In the genomic region with DNA sequence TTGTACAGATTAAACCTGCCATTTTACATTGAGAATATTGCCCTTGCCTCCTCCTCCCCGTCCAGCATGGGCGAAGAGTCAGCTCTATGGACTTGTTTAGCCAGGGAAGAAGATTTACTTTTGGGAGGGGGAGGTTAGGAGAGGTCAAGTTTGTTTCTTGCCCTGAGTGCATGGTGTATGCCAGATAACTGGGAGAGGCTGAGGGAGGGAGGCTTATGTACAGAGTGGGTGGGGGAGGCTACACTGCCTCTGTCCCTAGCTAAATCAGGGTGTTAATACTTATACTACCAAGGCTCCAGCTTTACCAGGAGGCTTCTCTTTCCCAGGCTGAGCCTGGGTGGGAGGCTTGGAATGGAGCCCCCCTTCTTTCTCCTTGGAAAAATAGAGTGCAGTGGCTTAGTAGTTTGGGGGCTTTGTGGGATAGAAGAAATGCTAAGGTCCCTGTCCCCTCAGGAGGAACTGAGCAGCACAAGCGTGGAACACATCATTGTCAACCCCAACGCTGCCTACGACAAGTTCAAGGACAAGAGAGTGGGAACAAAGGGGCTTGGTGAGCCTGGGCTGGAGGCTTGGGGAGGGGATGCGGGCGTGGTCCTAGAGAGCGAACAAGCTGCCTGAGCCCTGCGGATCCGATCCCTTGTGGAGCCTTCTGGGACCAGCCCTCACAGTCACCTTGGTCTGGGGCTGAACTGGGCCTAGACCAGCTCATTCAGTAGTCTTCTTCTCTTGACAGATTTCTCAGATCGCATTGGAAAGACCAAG, we compare ENCODE assay signal across 27 mouse cellular contexts. TPM values are rescaled to one million over a fixed set of nuclear protein-coding genes. Genes with fewer than 3 reads are reported as not detected.
DNase-seq lines count a peak whose midpoint lies in the region; ATAC-seq and TF ChIP-seq lines count a peak whose summit lies in the region.
"Had no signal": no experiment of that assay in that cellular context is flagged by ENCODE, and none has a peak within 500 bp of the region (broad histone marks: within the 10 kb centered on the region; RNA-seq: fewer than 3 reads in every experiment).

No protein-coding gene starts in this region.

- H3K36me3 ChIP-seq in E14TG2a.4 (ENCODE audit: insufficient read depth, low read length) (peaks cover 93% of the 10 kb centered on the region), MEL (ENCODE audit: control insufficient read depth in 1 of 2, insufficient read depth in 2 of 2, low read length in 2 of 2) (peaks cover 6 to 26% of the 10 kb centered on the region in 2 experiments)
- H3K36me3 ChIP-seq in liver, embryonic 16.5 days (ENCODE audit: control insufficient read depth, insufficient read depth), result peaks cover 30% of the 10 kb centered on the region

- no peak for TF ChIP-seq RAD21 in MEL (IDR thresholded peaks at IDR 0.05; ENCODE audit: low read depth, low read length)

- H3K27ac ChIP-seq in MEL (ENCODE audit: control insufficient read depth, low read depth, low read length), result peak overlapping the region; percentile 14; the same call in 1 of the 2 replicates
- H3K27ac ChIP-seq in liver, embryonic 16.5 days (ENCODE audit: low read length), result no peak overlapping the region
- H3K27ac ChIP-seq: embryonic facial prominence, embryonic 12.5 days; forebrain, embryonic 15.5 days; hindbrain, embryonic 12.5 days; limb, embryonic 13.5 days; midbrain, embryonic 13.5 days had no signal

- H3K27me3 ChIP-seq in E14TG2a.4 (ENCODE audit: insufficient read depth, low read length) (no peaks in the 10 kb centered on the region), MEL (ENCODE audit: control insufficient read depth in 1 of 2, insufficient read depth in 2 of 2, low read length in 2 of 2) (no peaks in the 10 kb centered on the region)
- H3K27me3 ChIP-seq in liver, embryonic 16.5 days (ENCODE audit: control insufficient read depth, insufficient read depth, low read depth, low read length), result no peaks in the 10 kb centered on the region
- H3K27me3 ChIP-seq: embryonic facial prominence, embryonic 12.5 days; forebrain, embryonic 15.5 days; heart, embryonic 12.5 days; hindbrain, embryonic 12.5 days; limb, embryonic 13.5 days; midbrain, embryonic 13.5 days had no signal

- DNase-seq in heart, adult 11 months, result peak; percentile 82
- DNase-seq in heart, adult 18-20 months, result no peak
- DNase-seq in MEL (ENCODE audit: low read depth, low spot score), result peak; percentile 23
- no peak for DNase-seq in ovary, postnatal 14 days (ENCODE audit: low spot score)
- DNase-seq in kidney, postnatal 10 days, result no peak
- no peak for DNase-seq in kidney, adult 18-20 months
- DNase-seq: cerebellum, adult 18-20 months; cerebellum, postnatal 25 days; gastrocnemius, postnatal 10 days; heart, postnatal 14 days; kidney, adult 9 months; kidney, postnatal 25 days; lung, adult 18-20 months; lung, postnatal 14 days; right cerebral cortex, postnatal 14 days; thymus, postnatal 36 days had no signal

- 84% methylated on average over 11 of the region's 11 CpGs for WGBS in liver, embryonic 16.5 days (ENCODE audit: insufficient replicate concordance)

- TF ChIP-seq CTCF in E14TG2a.4 (conservative IDR thresholded peaks at IDR 0.05; ENCODE audit: low read length) (no peak), MEL (IDR thresholded peaks at IDR 0.05 in 2 of 3, conservative IDR thresholded peaks at IDR 0.05 in 1 of 3; ENCODE audit: control insufficient read depth in 1 of 3, insufficient read depth in 1 of 3, low read depth in 2 of 3, low read length in 3 of 3, poor library complexity in 1 of 3, severe bottlenecking in 1 of 3) (no peak)

- peaks cover 85% of the 10 kb centered on the region for H3K4me1 ChIP-seq in E14TG2a.4 (replicated peaks; ENCODE audit: low read depth, low read length)
- H3K4me1 ChIP-seq in MEL (ENCODE audit: control insufficient read depth in 1 of 2, insufficient read depth in 2 of 2, low read length in 2 of 2), result peaks cover 0 to 11% of the 10 kb centered on the region in 2 experiments; a peak in 2 of 4 replicates
- peaks cover 11% of the 10 kb centered on the region for H3K4me1 ChIP-seq in liver, embryonic 16.5 days (ENCODE audit: control insufficient read depth, low read depth, low read length)
- H3K4me1 ChIP-seq: embryonic facial prominence, embryonic 12.5 days; limb, embryonic 13.5 days had no signal

- no peak for TF ChIP-seq POLR2A in MEL (IDR thresholded peaks at IDR 0.05; ENCODE audit: control insufficient read depth in 1 of 2, insufficient read depth in 1 of 2, low read depth in 1 of 2, low read length in 2 of 2, poor library complexity in 1 of 2)

- H3K9me3 ChIP-seq in E14TG2a.4 (ENCODE audit: low read length) (no peaks in the 10 kb centered on the region), MEL (replicated peaks; ENCODE audit: insufficient read depth, low read length) (no peaks in the 10 kb centered on the region)
- no peaks in the 10 kb centered on the region for H3K9me3 ChIP-seq in liver, embryonic 16.5 days (replicated peaks; ENCODE audit: control insufficient read depth, low read length)
- H3K9me3 ChIP-seq: embryonic facial prominence, embryonic 12.5 days; forebrain, embryonic 15.5 days; heart, embryonic 12.5 days; hindbrain, embryonic 12.5 days; limb, embryonic 13.5 days; midbrain, embryonic 13.5 days had no signal

- H3K4me2 ChIP-seq in liver, embryonic 16.5 days (ENCODE audit: low read depth, low read length), result no peak overlapping the region
- H3K4me2 ChIP-seq: embryonic facial prominence, embryonic 12.5 days; forebrain, embryonic 15.5 days; heart, embryonic 12.5 days; hindbrain, embryonic 12.5 days; limb, embryonic 13.5 days; midbrain, embryonic 13.5 days had no signal

- ATAC-seq in liver, embryonic 16.5 days (ENCODE audit: low read depth), result peak; percentile 65
- ATAC-seq: CD4-positive, CD25-positive, alpha-beta regulatory T cell, adult 4 months; forebrain, embryonic 15.5 days; midbrain, embryonic 13.5 days had no signal

- peak overlapping the region; percentile 64 for H3K9ac ChIP-seq in MEL (ENCODE audit: control insufficient read depth, low read depth, low read length, poor library complexity, severe bottlenecking)
- no peak overlapping the region for H3K9ac ChIP-seq in liver, embryonic 16.5 days (ENCODE audit: low read depth, low read length)
- H3K9ac ChIP-seq: embryonic facial prominence, embryonic 12.5 days; forebrain, embryonic 15.5 days; heart, embryonic 12.5 days; hindbrain, embryonic 12.5 days; limb, embryonic 13.5 days; midbrain, embryonic 13.5 days had no signal

- no peak for TF ChIP-seq EP300 in MEL (IDR thresholded peaks at IDR 0.05; ENCODE audit: low read depth in 1 of 2, low read length in 2 of 2)

- H3K79me2 ChIP-seq in MEL (ENCODE audit: control insufficient read depth, insufficient read depth, low read length, poor library complexity), result peaks cover 32% of the 10 kb centered on the region

- H3K4me3 ChIP-seq in E14TG2a.4 (replicated peaks; ENCODE audit: low read length), result peak overlapping the region; percentile 29
- H3K4me3 ChIP-seq in MEL (ENCODE audit: control insufficient read depth in 1 of 2, insufficient read depth in 1 of 2, low read depth in 2 of 2, low read length in 2 of 2), result peak overlapping the region; percentile 59 to 80
- no peak overlapping the region for H3K4me3 ChIP-seq in liver, embryonic 16.5 days (ENCODE audit: low read depth, low read length)
- H3K4me3 ChIP-seq: embryonic facial prominence, embryonic 12.5 days; erythroblast, embryonic 14.5 days; forebrain, embryonic 15.5 days; heart, embryonic 12.5 days; hindbrain, embryonic 12.5 days; limb, embryonic 13.5 days; midbrain, embryonic 13.5 days had no signal

TF ChIP-seq in MEL, 35 proteins besides CTCF, POLR2A, EP300 and RAD21 (continues in another document):
- no peak for TF ChIP-seq TCF12 (IDR thresholded peaks at IDR 0.05; ENCODE audit: low read depth, low read length)
- no peak for TF ChIP-seq CHD1 (IDR thresholded peaks at IDR 0.05; ENCODE audit: low read depth, low read length)
- TF ChIP-seq E2F4 (IDR thresholded peaks at IDR 0.05; ENCODE audit: borderline replicate concordance, low read depth, low read length), result no peak
- no peak for TF ChIP-seq BHLHE40 (IDR thresholded peaks at IDR 0.05; ENCODE audit: borderline replicate concordance, low read depth, low read length)
- TF ChIP-seq CHD2 (IDR thresholded peaks at IDR 0.05; ENCODE audit: low read length), result no peak
- TF ChIP-seq RCOR1 (IDR thresholded peaks at IDR 0.05; ENCODE audit: low read depth, low read length), result no peak
- TF ChIP-seq ETS1 (IDR thresholded peaks at IDR 0.05; ENCODE audit: low read depth, low read length), result no peak
- no peak for TF ChIP-seq NRF1 (IDR thresholded peaks at IDR 0.05; ENCODE audit: insufficient read depth, low read depth, low read length, poor library complexity, severe bottlenecking)

RNA-seq across cellular contexts. Expression of a gene that starts 8.3 kb away (rescaled TPM):
- total RNA-seq in heart, adult 18-20 months (2021), result 100 to 1,000 TPM; 139 to 146 TPM
- 223 and 240 TPM in 2 replicates for total RNA-seq in MEL (2012; rRNA removed)
- 100 to 1,000 TPM in 1 of 2 experiments, not detected in 1; 297 TPM for polyA plus RNA-seq in MEL (2012; ENCODE audit: insufficient read depth in 1 of 2, insufficient read length in 2 of 2, low read depth in 1 of 2, low replicate concordance in 2 of 2, missing spikeins in 1 of 2)
- 65.9 TPM in 2 replicates for polyA plus RNA-seq in liver, embryonic 16.5 days (2015; fragmentation: Nextera tagmentation; extraction: Ambion mirVana)

RNA-seq across cellular contexts. Expression of a gene that starts 11.3 kb away (rescaled TPM):
- under 1 TPM; 0.41 to 0.89 TPM for total RNA-seq in heart, adult 18-20 months (2021)
- total RNA-seq in MEL (2012; rRNA removed), result 0.42 and 0.52 TPM in 2 replicates
- polyA plus RNA-seq in MEL (2012; ENCODE audit: insufficient read depth in 1 of 2, insufficient read length in 2 of 2, low read depth in 1 of 2, low replicate concordance in 2 of 2, missing spikeins in 1 of 2), result 1 to 10 TPM in 1 of 2 experiments, not detected in 1; 1.3 TPM
- polyA plus RNA-seq in liver, embryonic 16.5 days (2015; fragmentation: Nextera tagmentation; extraction: Ambion mirVana), result 0.09 and 0.11 TPM in 2 replicates
- total RNA-seq: neutrophil, adult 5-6 weeks had no signal
- polyA plus RNA-seq: CD4-positive, CD25-positive, alpha-beta regulatory T cell, adult 4 months had no signal

RNA-seq across cellular contexts. Expression of a gene that starts 14.4 kb away (rescaled TPM):
- total RNA-seq in heart, adult 18-20 months (2021), result 10 to 100 TPM; 16.7 to 20.2 TPM
- total RNA-seq in MEL (2012; rRNA removed), result 4.2 and 5.0 TPM in 2 replicates
- 10 to 100 TPM in 1 of 2 experiments, not detected in 1; 44.8 TPM for polyA plus RNA-seq in MEL (2012; ENCODE audit: insufficient read depth in 1 of 2, insufficient read length in 2 of 2, low read depth in 1 of 2, low replicate concordance in 2 of 2, missing spikeins in 1 of 2)
- polyA plus RNA-seq in liver, embryonic 16.5 days (2015; fragmentation: Nextera tagmentation; extraction: Ambion mirVana), result 5.7 and 6.5 TPM in 2 replicates

RNA-seq across cellular contexts. Expression of a gene that starts 37.1 kb away (rescaled TPM):
- total RNA-seq in heart, adult 18-20 months (2021), result 10 to 100 TPM; 43.7 to 44.8 TPM
- 147 and 162 TPM in 2 replicates for total RNA-seq in MEL (2012; rRNA removed)
- 100 to 1,000 TPM in 1 of 2 experiments, not detected in 1; 195 TPM for polyA plus RNA-seq in MEL (2012; ENCODE audit: insufficient read depth in 1 of 2, insufficient read length in 2 of 2, low read depth in 1 of 2, low replicate concordance in 2 of 2, missing spikeins in 1 of 2)
- 100 and 109 TPM in 2 replicates for polyA plus RNA-seq in liver, embryonic 16.5 days (2015; fragmentation: Nextera tagmentation; extraction: Ambion mirVana)

RNA-seq across cellular contexts. Expression of a gene that starts 47.3 kb away (rescaled TPM):
- total RNA-seq in heart, adult 18-20 months (2021), result 1 to 10 TPM; 4.0 to 5.4 TPM
- 24.4 and 27.7 TPM in 2 replicates for total RNA-seq in MEL (2012; rRNA removed)
- polyA plus RNA-seq in MEL (2012; ENCODE audit: insufficient read depth in 1 of 2, insufficient read length in 2 of 2, low read depth in 1 of 2, low replicate concordance in 2 of 2, missing spikeins in 1 of 2), result 10 to 100 TPM in 1 of 2 experiments, not detected in 1; 41.1 TPM
- 12.2 and 13.2 TPM in 2 replicates for polyA plus RNA-seq in liver, embryonic 16.5 days (2015; fragmentation: Nextera tagmentation; extraction: Ambion mirVana)

Comparison
In these comparisons a context has a peak if more than half of its experiments do, and no peak if none do; other contexts are left out.
1. DNase-seq: peak in heart, adult 11 months (single experiment) and MEL (single experiment); none in heart, adult 18-20 months (0 of 2), ovary, postnatal 14 days (single experiment), kidney, postnatal 10 days (single experiment) and kidney, adult 18-20 months (single experiment).